Mouse (Mus musculus) spleen, adult 2 months (tissue): ENCODE data around the gene F11r.

ENCODE experiments used
- CTCF ChIP-seq: fragments of 200-500 bp; IDR thresholded peaks from 2 replicates; pipeline ENCODE4 v1.5.1; 2011; ENCODE audit warnings: mild to moderate bottlenecking, inconsistent platforms; ENCODE audit not compliant: insufficient read depth, insufficient read length, insufficient replicate concordance; ENCODE audit errors: extremely low read depth
- POLR2A ChIP-seq: fragments of 200-500 bp; IDR thresholded peaks from 2 replicates; pipeline ENCODE4 v1.6.1; 2011; ENCODE audit warnings: low read depth, low read length, inconsistent platforms

GRCm38 (mm10) chr1:171410947-171411484 is 26.3 kb upstream of the F11r start, which contains the start of gene Usf1:
- TF ChIP-seq POLR2A = peak; percentile 66
- no peak for TF ChIP-seq CTCF
